Mouse (Mus musculus): ENCODE results near the gene Klk11. TPM values are rescaled to one million over a fixed set of nuclear protein-coding genes. Genes with fewer than 3 reads are reported as not detected.

Gene Klk11
- polyA plus RNA-seq, 1 experiment from 2014 or later: not detected

DNA sequence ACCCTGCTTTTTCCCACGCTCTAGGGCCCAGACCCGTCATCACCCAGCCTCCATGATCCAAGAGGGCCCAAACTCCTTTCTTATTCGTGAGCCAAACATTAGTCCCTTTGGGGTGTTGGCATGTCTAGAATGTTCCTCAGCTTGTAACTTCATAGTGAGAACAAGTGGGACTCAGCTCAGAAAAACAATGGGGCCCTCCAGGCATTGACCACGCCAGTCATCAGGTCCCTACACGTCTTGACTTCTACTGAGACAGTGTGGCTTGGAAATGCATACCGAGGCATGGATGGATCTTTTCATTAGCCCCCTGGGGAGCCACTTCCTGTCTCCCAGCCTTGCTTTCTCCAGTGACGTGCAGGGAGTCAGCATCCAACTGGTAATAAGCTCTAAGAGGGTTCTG lies 25.5 kb downstream of the Klk11 start:
- no peaks in the 10 kb centered on the region; the same call in 1 of the 2 replicates for H3K4me1 ChIP-seq (ENCODE audit: control insufficient read depth, insufficient read depth, low read length)
- DNase-seq (ENCODE audit: low spot score) (no peak), ATAC-seq (no peak)
- H3K27ac ChIP-seq (ENCODE audit: low read depth, low read length): no peak overlapping the region
- H3K27me3 ChIP-seq (replicated peaks; ENCODE audit: control insufficient read depth, insufficient read depth, low read length): peaks cover 18% of the 10 kb centered on the region
- no peak overlapping the region for H3K4me2 ChIP-seq (ENCODE audit: low read length)
- no peak overlapping the region for H3K4me3 ChIP-seq (ENCODE audit: low read depth, low read length)
- no peaks in the 10 kb centered on the region for H3K9me3 ChIP-seq (replicated peaks; ENCODE audit: control insufficient read depth, low read length)
- WGBS: 78% methylated on average over 7 of the region's 7 CpGs
- no peaks in the 10 kb centered on the region for H3K36me3 ChIP-seq (ENCODE audit: control insufficient read depth, insufficient read depth, low read length)
- H3K9ac ChIP-seq (ENCODE audit: low read length): no peak overlapping the region

GRCm38 (mm10) chr7:43810994-43811393 lies 36.6 kb downstream of the Klk11 start, which contains the start of gene Klk7:
Gene Klk7 (plus strand): TSS chr7:43811294.
- Histone ChIP-seq H3K9me3 (replicated peaks; ENCODE audit: control insufficient read depth, low read length) (no peaks in the 10 kb centered on the region), H3K36me3 (ENCODE audit: control insufficient read depth, insufficient read depth, low read length) (no peaks in the 10 kb centered on the region), H3K27me3 (replicated peaks; ENCODE audit: control insufficient read depth, insufficient read depth, low read length) (no peaks in the 10 kb centered on the region), H3K9ac (ENCODE audit: low read length) (no peak within 1 kb of the TSS), H3K4me2 (ENCODE audit: low read length) (no peak within 1 kb of the TSS), H3K4me3 (ENCODE audit: low read depth, low read length) (no peak within 1 kb of the TSS), H3K27ac (ENCODE audit: low read depth, low read length) (no peak within 1 kb of the TSS), H3K4me1 (ENCODE audit: control insufficient read depth, insufficient read depth, low read length) (no peaks in the 10 kb centered on the region)
- 56% methylated on average over 5 of the region's 5 CpGs for WGBS
- ATAC-seq: no peak
- DNase-seq (ENCODE audit: low spot score): no peak

DNA sequence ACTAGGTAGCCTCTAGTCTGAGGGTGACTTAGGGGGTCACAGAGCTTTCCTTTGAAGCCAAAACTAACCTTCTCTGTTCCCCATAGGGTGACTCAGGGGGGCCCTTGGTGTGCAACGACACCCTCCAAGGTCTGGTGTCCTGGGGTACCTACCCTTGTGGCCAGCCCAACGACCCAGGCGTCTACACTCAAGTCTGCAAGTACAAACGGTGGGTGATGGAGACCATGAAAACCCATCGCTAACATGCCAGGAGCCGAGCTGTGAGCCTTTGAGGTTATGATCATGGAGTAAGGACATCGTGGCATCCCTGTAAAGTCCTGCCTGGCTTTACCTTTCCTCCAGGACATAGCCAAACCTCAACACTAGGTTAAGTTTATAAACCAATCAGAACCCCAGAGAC lies 40.8 kb downstream of the Klk11 start:
- Histone ChIP-seq H3K27ac (ENCODE audit: low read depth, low read length) (no peak overlapping the region), H3K4me1 (ENCODE audit: control insufficient read depth, insufficient read depth, low read length) (no peaks in the 10 kb centered on the region), H3K9me3 (replicated peaks; ENCODE audit: control insufficient read depth, low read length) (no peaks in the 10 kb centered on the region), H3K9ac (ENCODE audit: low read length) (no peak overlapping the region), H3K27me3 (replicated peaks; ENCODE audit: control insufficient read depth, insufficient read depth, low read length) (no peaks in the 10 kb centered on the region), H3K4me2 (ENCODE audit: low read length) (no peak overlapping the region), H3K36me3 (ENCODE audit: control insufficient read depth, insufficient read depth, low read length) (no peaks in the 10 kb centered on the region), H3K4me3 (ENCODE audit: low read depth, low read length) (no peak overlapping the region)
- ATAC-seq: no peak
- DNase-seq (ENCODE audit: low spot score): no peak
- 93% methylated on average over 7 of the region's 7 CpGs for WGBS

GRCm38 (mm10) chr7:43816746-43817145 lies 42.3 kb downstream of the Klk11 start:
- Histone ChIP-seq H3K4me2 (ENCODE audit: low read length) (no peak overlapping the region), H3K27ac (ENCODE audit: low read depth, low read length) (no peak overlapping the region), H3K9ac (ENCODE audit: low read length) (no peak overlapping the region), H3K4me1 (ENCODE audit: control insufficient read depth, insufficient read depth, low read length) (no peaks in the 10 kb centered on the region), H3K27me3 (replicated peaks; ENCODE audit: control insufficient read depth, insufficient read depth, low read length) (no peaks in the 10 kb centered on the region), H3K9me3 (replicated peaks; ENCODE audit: control insufficient read depth, low read length) (no peaks in the 10 kb centered on the region), H3K36me3 (ENCODE audit: control insufficient read depth, insufficient read depth, low read length) (no peaks in the 10 kb centered on the region), H3K4me3 (ENCODE audit: low read depth, low read length) (no peak overlapping the region)
- DNase-seq (ENCODE audit: low spot score): no peak
- no peak for ATAC-seq

DNA sequence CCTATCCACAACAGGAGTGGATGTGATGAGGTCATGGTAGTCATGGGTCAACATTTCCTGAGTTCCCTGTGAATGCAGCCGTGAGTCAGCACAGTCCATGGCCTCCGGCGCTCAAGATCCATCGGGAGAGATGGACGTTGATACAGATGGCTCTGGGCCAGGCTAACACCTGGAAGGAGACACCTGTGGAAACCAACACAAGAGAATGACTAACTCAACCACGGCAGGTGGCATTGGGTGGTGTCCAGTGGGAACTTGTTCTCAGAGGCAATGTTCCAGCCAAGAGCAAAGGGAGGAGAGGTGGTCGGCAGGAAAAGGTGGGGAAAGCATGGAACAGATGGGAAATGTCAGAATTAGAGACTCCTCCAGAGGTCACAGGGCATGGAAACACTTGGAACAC lies 47.2 kb downstream of the Klk11 start:
- DNase-seq (ENCODE audit: low spot score) (no peak), ATAC-seq (no peak)
- no peak overlapping the region for H3K4me2 ChIP-seq (ENCODE audit: low read length)
- no peak overlapping the region for H3K4me3 ChIP-seq (ENCODE audit: low read depth, low read length)
- H3K4me1 ChIP-seq (ENCODE audit: control insufficient read depth, insufficient read depth, low read length): no peaks in the 10 kb centered on the region
- H3K36me3 ChIP-seq (ENCODE audit: control insufficient read depth, insufficient read depth, low read length): no peaks in the 10 kb centered on the region
- H3K27me3 ChIP-seq (replicated peaks; ENCODE audit: control insufficient read depth, insufficient read depth, low read length): no peaks in the 10 kb centered on the region
- no peak overlapping the region for H3K9ac ChIP-seq (ENCODE audit: low read length)
- 93% methylated on average over 7 of the region's 7 CpGs for WGBS
- no peaks in the 10 kb centered on the region for H3K9me3 ChIP-seq (replicated peaks; ENCODE audit: control insufficient read depth, low read length)
- no peak overlapping the region for H3K27ac ChIP-seq (ENCODE audit: low read depth, low read length)

GRCm38 (mm10) chr7:43824199-43824598 lies 49.8 kb downstream of the Klk11 start, which contains the start of gene Klk6:
Gene Klk6 (plus strand): TSS chr7:43824499.
- Histone ChIP-seq H3K27ac (ENCODE audit: low read depth, low read length) (no peak within 1 kb of the TSS), H3K9ac (ENCODE audit: low read length) (no peak within 1 kb of the TSS), H3K4me3 (ENCODE audit: low read depth, low read length) (no peak within 1 kb of the TSS), H3K4me2 (ENCODE audit: low read length) (no peak within 1 kb of the TSS), H3K36me3 (ENCODE audit: control insufficient read depth, insufficient read depth, low read length) (no peaks in the 10 kb centered on the region), H3K4me1 (ENCODE audit: control insufficient read depth, insufficient read depth, low read length) (no peaks in the 10 kb centered on the region), H3K9me3 (replicated peaks; ENCODE audit: control insufficient read depth, low read length) (no peaks in the 10 kb centered on the region), H3K27me3 (replicated peaks; ENCODE audit: control insufficient read depth, insufficient read depth, low read length) (no peaks in the 10 kb centered on the region)
- ATAC-seq: no peak
- WGBS: 78% methylated on average over 10 of the region's 10 CpGs
- no peak for DNase-seq (ENCODE audit: low spot score)

DNA sequence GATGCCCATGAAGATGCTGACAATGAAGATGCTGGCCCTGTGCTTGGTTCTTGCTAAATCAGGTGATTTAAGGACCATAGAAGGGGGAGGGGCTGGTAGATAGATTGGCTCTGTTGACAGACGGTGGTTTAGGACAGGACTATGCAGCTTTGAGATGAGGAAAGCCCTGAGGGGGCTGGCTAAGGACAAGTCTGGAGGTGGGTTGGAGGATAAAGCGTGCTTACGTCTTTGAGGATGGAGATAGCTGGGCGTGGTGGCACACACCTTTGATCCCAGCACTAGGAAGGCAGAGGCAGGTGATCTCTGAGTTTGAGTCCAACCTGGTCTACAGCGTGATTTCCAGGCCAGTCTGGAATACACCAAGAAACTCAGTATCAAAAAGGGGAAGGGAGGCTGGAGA lies 51.7 kb downstream of the Klk11 start:
- Histone ChIP-seq H3K27ac (ENCODE audit: low read depth, low read length) (no peak overlapping the region), H3K36me3 (ENCODE audit: control insufficient read depth, insufficient read depth, low read length) (no peaks in the 10 kb centered on the region), H3K4me1 (ENCODE audit: control insufficient read depth, insufficient read depth, low read length) (no peaks in the 10 kb centered on the region), H3K9ac (ENCODE audit: low read length) (no peak overlapping the region), H3K4me2 (ENCODE audit: low read length) (no peak overlapping the region), H3K4me3 (ENCODE audit: low read depth, low read length) (no peak overlapping the region), H3K9me3 (replicated peaks; ENCODE audit: control insufficient read depth, low read length) (no peaks in the 10 kb centered on the region), H3K27me3 (replicated peaks; ENCODE audit: control insufficient read depth, insufficient read depth, low read length) (no peaks in the 10 kb centered on the region)
- 86% methylated on average over 5 of the region's 5 CpGs for WGBS
- DNase-seq (ENCODE audit: low spot score) (no peak), ATAC-seq (no peak)

DNA sequence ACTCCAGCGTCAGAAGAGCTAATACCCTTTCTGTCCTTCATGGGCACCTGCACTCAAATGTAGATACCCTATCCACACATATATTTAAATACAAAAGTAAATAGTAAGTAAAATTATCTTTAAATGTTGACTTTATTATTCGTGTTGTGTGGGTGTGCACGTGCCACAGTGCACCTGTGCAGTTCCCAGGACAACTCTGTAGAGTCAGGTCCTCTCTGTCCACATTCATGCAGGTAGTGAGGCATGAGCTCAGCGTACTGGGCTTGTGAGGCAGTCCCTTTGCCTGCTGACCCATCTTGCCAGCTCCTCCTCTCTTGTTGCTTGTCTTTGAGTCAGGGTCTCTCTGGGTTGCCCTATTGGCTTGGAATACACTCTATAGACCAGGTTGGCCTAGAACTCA lies 53.3 kb downstream of the Klk11 start:
- Histone ChIP-seq H3K36me3 (ENCODE audit: control insufficient read depth, insufficient read depth, low read length) (no peaks in the 10 kb centered on the region), H3K4me1 (ENCODE audit: control insufficient read depth, insufficient read depth, low read length) (no peaks in the 10 kb centered on the region), H3K4me3 (ENCODE audit: low read depth, low read length) (no peak overlapping the region), H3K9me3 (replicated peaks; ENCODE audit: control insufficient read depth, low read length) (no peaks in the 10 kb centered on the region), H3K4me2 (ENCODE audit: low read length) (no peak overlapping the region), H3K27me3 (replicated peaks; ENCODE audit: control insufficient read depth, insufficient read depth, low read length) (no peaks in the 10 kb centered on the region), H3K9ac (ENCODE audit: low read length) (no peak overlapping the region), H3K27ac (ENCODE audit: low read depth, low read length) (no peak overlapping the region)
- 90% methylated on average over 4 of the region's 4 CpGs for WGBS
- DNase-seq (ENCODE audit: low spot score): no peak
- no peak for ATAC-seq

Data from forebrain, embryonic 14.5 days (tissue).